ENCODE assay signal across 12 mouse cellular contexts in the genomic region with DNA sequence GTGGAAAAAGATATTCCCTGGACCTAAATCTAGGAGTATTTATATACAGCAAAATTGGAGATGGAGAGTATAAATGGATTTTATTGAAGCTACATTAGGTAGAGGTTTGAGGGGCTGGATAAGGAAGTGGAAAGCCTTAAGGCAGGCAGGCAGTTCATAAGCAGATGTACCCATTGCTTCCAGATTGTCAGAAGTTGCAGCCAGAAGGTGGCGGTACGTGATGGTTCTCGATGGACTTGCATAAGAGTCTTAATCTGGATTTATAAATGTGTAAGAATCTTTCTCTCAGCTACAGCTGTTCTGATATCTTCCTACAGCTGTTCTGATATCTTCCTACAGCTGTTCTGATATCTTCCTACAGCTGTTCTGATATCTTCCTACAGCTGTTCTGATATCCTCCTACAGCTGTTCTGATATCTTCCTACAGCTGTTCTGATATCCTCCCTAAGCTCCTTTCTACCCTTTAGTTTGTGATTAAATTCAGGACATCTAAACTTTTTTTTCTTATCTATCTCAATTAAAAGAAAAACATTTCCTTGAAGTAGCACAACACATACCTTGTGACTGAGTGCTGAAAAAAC.
"Had no signal": no experiment of that assay in that cellular context is flagged by ENCODE, and none has a peak within 500 bp of the region (broad histone marks: within the 10 kb centered on the region; RNA-seq: fewer than 3 reads in every experiment).

No protein-coding gene starts in this region.

- H3K4me3 ChIP-seq: kidney, embryonic 15.5 days; limb, embryonic 12.5 days; liver, embryonic 13.5 days; midbrain, embryonic 10.5 days; myocyte; neural tube, embryonic 15.5 days had no signal

- H3K9me3 ChIP-seq: kidney, embryonic 15.5 days; limb, embryonic 12.5 days; liver, embryonic 13.5 days; midbrain, embryonic 10.5 days; neural tube, embryonic 15.5 days had no signal

- H3K27ac ChIP-seq: kidney, embryonic 15.5 days; limb, embryonic 12.5 days; liver, embryonic 13.5 days; midbrain, embryonic 10.5 days; neural tube, embryonic 15.5 days; stomach, postnatal 0 days had no signal

- DNase-seq: liver, embryonic 13.5 days; lung, adult 2 months; midbrain, embryonic 14.5 days; right cerebral cortex, adult 18-20 months; right cerebral cortex, postnatal 25 days; thymus, postnatal 4 days had no signal

- H3K9ac ChIP-seq: kidney, embryonic 15.5 days; limb, embryonic 12.5 days; liver, embryonic 13.5 days; neural tube, embryonic 15.5 days had no signal

- H3K4me2 ChIP-seq: kidney, embryonic 15.5 days; limb, embryonic 12.5 days; liver, embryonic 13.5 days; neural tube, embryonic 15.5 days had no signal

- H3K27me3 ChIP-seq: kidney, embryonic 15.5 days; limb, embryonic 12.5 days; liver, embryonic 13.5 days; neural tube, embryonic 15.5 days had no signal

- H3K36me3 ChIP-seq: kidney, embryonic 15.5 days; limb, embryonic 12.5 days; liver, embryonic 13.5 days; midbrain, embryonic 10.5 days; neural tube, embryonic 15.5 days had no signal

- H3K4me1 ChIP-seq: limb, embryonic 12.5 days had no signal
